Mouse (Mus musculus): ENCODE data around the gene Tex2. TPM values are rescaled to one million over a fixed set of nuclear protein-coding genes. Genes with fewer than 3 reads are reported as not detected.

Tex2 gene
- polyA plus RNA-seq, 1 experiment from 2014 or later, result 13.1 TPM

- Histone ChIP-seq H3K9me3 (replicated peaks; ENCODE audit: control insufficient read depth, low read length) (no peaks in the 10 kb centered on the region), H3K9ac (ENCODE audit: low read length) (no peak overlapping the region), H3K36me3 (ENCODE audit: control insufficient read depth, insufficient read depth, low read length) (no peaks in the 10 kb centered on the region), H3K27me3 (ENCODE audit: control insufficient read depth, insufficient read depth, low read length) (no peaks in the 10 kb centered on the region), H3K4me2 (ENCODE audit: low read depth, low read length) (peak overlapping the region; percentile 60), H3K4me1 (ENCODE audit: control insufficient read depth, insufficient read depth, low read length) (peaks cover 12% of the 10 kb centered on the region), H3K27ac (ENCODE audit: low read length) (no peak overlapping the region), H3K4me3 (replicated peaks; ENCODE audit: low read length) (peak overlapping the region; percentile 22; the same call in 1 of the 2 replicates)
- 62% methylated on average over 4 of the region's 4 CpGs for WGBS
- no peak for ATAC-seq (ENCODE audit: insufficient read depth, low FRiP score)
These were observed 127.6 kb downstream of the Tex2 start for GRCm38 (mm10) chr11:106485611-106486010.

DNA sequence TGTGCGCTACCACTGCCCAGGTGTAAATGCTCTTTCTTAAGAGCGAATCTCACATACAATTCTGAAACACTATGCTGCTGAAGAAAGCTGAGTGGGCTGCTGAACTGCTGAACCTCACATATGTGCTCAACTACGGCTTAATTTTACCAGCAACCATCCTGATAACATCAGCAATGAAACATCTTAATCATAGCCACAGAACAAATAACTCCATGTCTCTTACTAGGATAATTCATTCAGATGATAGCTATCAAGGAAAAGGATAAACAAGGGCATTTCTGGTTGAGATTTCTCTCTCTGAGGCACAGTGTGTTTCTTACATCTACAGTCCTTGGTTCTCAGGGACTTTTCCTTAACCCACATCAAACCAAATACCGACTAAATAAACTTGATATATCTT is 128.3 kb downstream of the Tex2 start:
- 83% methylated on average over 4 of the region's 4 CpGs for WGBS
- Histone ChIP-seq H3K9me3 (replicated peaks; ENCODE audit: control insufficient read depth, low read length) (no peaks in the 10 kb centered on the region), H3K4me2 (ENCODE audit: low read depth, low read length) (no peak overlapping the region), H3K9ac (ENCODE audit: low read length) (no peak overlapping the region), H3K4me3 (replicated peaks; ENCODE audit: low read length) (no peak overlapping the region), H3K36me3 (ENCODE audit: control insufficient read depth, insufficient read depth, low read length) (no peaks in the 10 kb centered on the region), H3K4me1 (ENCODE audit: control insufficient read depth, insufficient read depth, low read length) (peaks cover 12% of the 10 kb centered on the region), H3K27me3 (ENCODE audit: control insufficient read depth, insufficient read depth, low read length) (no peaks in the 10 kb centered on the region), H3K27ac (ENCODE audit: low read length) (no peak overlapping the region)
- ATAC-seq (ENCODE audit: insufficient read depth, low FRiP score), result no peak

GRCm38 (mm10) chr11:106482867-106483266 is 130.4 kb downstream of the Tex2 start:
- no peaks in the 10 kb centered on the region for H3K36me3 ChIP-seq (ENCODE audit: control insufficient read depth, insufficient read depth, low read length)
- H3K4me1 ChIP-seq (ENCODE audit: control insufficient read depth, insufficient read depth, low read length), result peaks cover 7% of the 10 kb centered on the region; the same call in 1 of the 2 replicates
- no peak overlapping the region for H3K4me2 ChIP-seq (ENCODE audit: low read depth, low read length)
- no peaks in the 10 kb centered on the region for H3K9me3 ChIP-seq (replicated peaks; ENCODE audit: control insufficient read depth, low read length)
- H3K27ac ChIP-seq (ENCODE audit: low read length), result no peak overlapping the region
- no peak for ATAC-seq (ENCODE audit: insufficient read depth, low FRiP score)
- WGBS, result 81% methylated on average over 8 of the region's 8 CpGs
- no peak overlapping the region for H3K4me3 ChIP-seq (replicated peaks; ENCODE audit: low read length)
- no peaks in the 10 kb centered on the region for H3K27me3 ChIP-seq (ENCODE audit: control insufficient read depth, insufficient read depth, low read length)
- H3K9ac ChIP-seq (ENCODE audit: low read length), result no peak overlapping the region

DNA sequence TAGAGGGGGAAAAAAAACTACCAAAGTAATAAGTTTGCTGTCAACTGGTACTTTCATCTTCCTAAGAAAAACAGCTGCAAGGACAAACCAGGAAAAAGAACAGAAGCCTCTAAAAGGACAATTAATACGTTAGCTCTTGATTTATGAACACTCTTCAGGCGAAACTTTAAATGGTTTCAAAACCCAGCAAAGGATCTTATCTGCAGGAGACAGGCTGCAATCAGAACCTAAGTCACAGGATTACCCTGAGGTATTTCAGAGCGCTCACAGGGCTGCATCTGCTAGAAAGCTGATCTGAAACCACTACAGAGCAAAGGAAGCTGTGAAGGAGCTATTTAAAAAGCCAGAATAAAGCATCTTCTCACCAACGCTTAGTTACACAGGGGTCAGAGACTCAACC is 131.6 kb downstream of the Tex2 start:
- H3K4me3 ChIP-seq (replicated peaks; ENCODE audit: low read length), result no peak overlapping the region
- peaks cover 7% of the 10 kb centered on the region; the same call in 1 of the 2 replicates for H3K4me1 ChIP-seq (ENCODE audit: control insufficient read depth, insufficient read depth, low read length)
- H3K4me2 ChIP-seq (ENCODE audit: low read depth, low read length), result no peak overlapping the region
- no peak overlapping the region for H3K27ac ChIP-seq (ENCODE audit: low read length)
- no peaks in the 10 kb centered on the region for H3K36me3 ChIP-seq (ENCODE audit: control insufficient read depth, insufficient read depth, low read length)
- 33% methylated on average over 4 of the region's 4 CpGs for WGBS
- no peaks in the 10 kb centered on the region for H3K27me3 ChIP-seq (ENCODE audit: control insufficient read depth, insufficient read depth, low read length)
- no peak overlapping the region for H3K9ac ChIP-seq (ENCODE audit: low read length)
- no peak for ATAC-seq (ENCODE audit: insufficient read depth, low FRiP score)
- H3K9me3 ChIP-seq (replicated peaks; ENCODE audit: control insufficient read depth, low read length), result no peaks in the 10 kb centered on the region

- ATAC-seq (ENCODE audit: insufficient read depth, low FRiP score), result no peak
- no peak overlapping the region for H3K4me3 ChIP-seq (replicated peaks; ENCODE audit: low read length)
- H3K36me3 ChIP-seq (ENCODE audit: control insufficient read depth, insufficient read depth, low read length), result no peaks in the 10 kb centered on the region
- H3K27ac ChIP-seq (ENCODE audit: low read length), result no peak overlapping the region
- no peaks in the 10 kb centered on the region for H3K27me3 ChIP-seq (ENCODE audit: control insufficient read depth, insufficient read depth, low read length)
- H3K4me2 ChIP-seq (ENCODE audit: low read depth, low read length), result no peak overlapping the region
- WGBS, result 60% methylated on average over 3 of the region's 3 CpGs
- no peak overlapping the region for H3K9ac ChIP-seq (ENCODE audit: low read length)
- H3K9me3 ChIP-seq (replicated peaks; ENCODE audit: control insufficient read depth, low read length), result no peaks in the 10 kb centered on the region
- no peaks in the 10 kb centered on the region; the same call in 1 of the 2 replicates for H3K4me1 ChIP-seq (ENCODE audit: control insufficient read depth, insufficient read depth, low read length)
These were observed 132.7 kb downstream of the Tex2 start for GRCm38 (mm10) chr11:106480530-106480885.

DNA sequence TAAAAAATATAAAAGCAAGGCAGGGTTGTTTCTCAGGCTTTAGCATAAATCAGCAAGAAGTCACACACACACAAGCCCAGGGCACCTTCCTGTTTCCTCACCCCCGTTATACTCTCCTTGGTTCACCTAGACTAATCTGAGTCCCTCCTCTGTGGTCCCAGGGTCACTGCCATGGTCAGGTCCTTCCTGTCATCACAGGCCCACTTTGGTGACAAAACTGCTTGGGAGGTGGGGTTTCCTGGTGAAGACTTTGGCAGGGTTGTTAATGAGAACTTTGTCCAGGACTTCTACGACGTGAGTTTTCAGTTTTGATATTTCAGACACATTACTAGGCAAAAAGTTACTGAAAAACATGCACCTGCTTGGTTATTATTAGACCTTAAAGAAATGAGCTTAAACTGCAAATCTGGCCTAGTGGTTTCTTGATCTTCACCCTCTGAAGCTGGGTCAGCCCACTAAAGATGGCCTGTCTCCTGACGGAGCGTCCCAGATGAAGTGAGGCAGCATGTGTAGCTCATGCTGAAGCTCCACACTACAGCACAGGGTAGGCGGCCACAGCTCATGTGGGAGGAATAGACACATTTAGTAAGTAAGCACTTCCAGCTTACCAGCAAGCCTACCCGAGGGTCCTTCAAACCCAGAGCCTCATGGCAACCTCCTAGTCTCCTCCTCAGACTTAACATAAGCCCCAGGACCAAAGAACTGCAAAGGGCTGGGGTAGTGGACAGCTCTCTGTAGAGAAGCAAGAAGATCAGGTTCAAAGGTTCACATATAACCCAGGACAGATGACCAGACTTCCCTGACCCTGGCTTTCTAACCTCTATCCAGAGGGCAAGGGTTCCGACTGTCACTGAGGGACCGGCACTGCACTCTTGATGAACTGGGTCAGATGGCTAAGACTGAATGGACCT is 133.3 kb downstream of the Tex2 start:
- no peaks in the 10 kb centered on the region for H3K27me3 ChIP-seq (ENCODE audit: control insufficient read depth, insufficient read depth, low read length)
- ATAC-seq (ENCODE audit: insufficient read depth, low FRiP score), result no peak
- WGBS, result 79% methylated on average over 9 of the region's 9 CpGs

GRCm38 (mm10) chr11:106478745-106479144 is 134.5 kb downstream of the Tex2 start:
- no peaks in the 10 kb centered on the region for H3K27me3 ChIP-seq (ENCODE audit: control insufficient read depth, insufficient read depth, low read length)
- no peak overlapping the region for H3K27ac ChIP-seq (ENCODE audit: low read length)
- no peaks in the 10 kb centered on the region for H3K9me3 ChIP-seq (replicated peaks; ENCODE audit: control insufficient read depth, low read length)
- ATAC-seq (ENCODE audit: insufficient read depth, low FRiP score), result no peak
- no peak overlapping the region for H3K9ac ChIP-seq (ENCODE audit: low read length)
- no peaks in the 10 kb centered on the region for H3K4me1 ChIP-seq (ENCODE audit: control insufficient read depth, insufficient read depth, low read length)
- H3K4me3 ChIP-seq (replicated peaks; ENCODE audit: low read length), result no peak overlapping the region
- H3K4me2 ChIP-seq (ENCODE audit: low read depth, low read length), result no peak overlapping the region
- H3K36me3 ChIP-seq (ENCODE audit: control insufficient read depth, insufficient read depth, low read length), result no peaks in the 10 kb centered on the region
- 49% methylated on average over 1 of the region's 1 CpGs for WGBS

More for the DNA sequence above, 133.3 kb downstream of the Tex2 start:
- no peaks in the 10 kb centered on the region for H3K4me1 ChIP-seq (ENCODE audit: control insufficient read depth, insufficient read depth, low read length)
- H3K27ac ChIP-seq (ENCODE audit: low read length), result no peak overlapping the region
- no peak overlapping the region for H3K4me2 ChIP-seq (ENCODE audit: low read depth, low read length)
- H3K4me3 ChIP-seq (replicated peaks; ENCODE audit: low read length), result no peak overlapping the region
- no peaks in the 10 kb centered on the region for H3K9me3 ChIP-seq (replicated peaks; ENCODE audit: control insufficient read depth, low read length)
- no peaks in the 10 kb centered on the region for H3K36me3 ChIP-seq (ENCODE audit: control insufficient read depth, insufficient read depth, low read length)
- H3K9ac ChIP-seq (ENCODE audit: low read length), result no peak overlapping the region

GRCm38 (mm10) chr11:106477505-106478160 is 135.6 kb downstream of the Tex2 start:
- Histone ChIP-seq H3K4me1 (ENCODE audit: control insufficient read depth, insufficient read depth, low read length) (peaks cover 4% of the 10 kb centered on the region; the same call in 1 of the 2 replicates), H3K27me3 (ENCODE audit: control insufficient read depth, insufficient read depth, low read length) (no peaks in the 10 kb centered on the region), H3K4me2 (ENCODE audit: low read depth, low read length) (no peak overlapping the region), H3K9ac (ENCODE audit: low read length) (no peak overlapping the region), H3K36me3 (ENCODE audit: control insufficient read depth, insufficient read depth, low read length) (no peaks in the 10 kb centered on the region), H3K9me3 (replicated peaks; ENCODE audit: control insufficient read depth, low read length) (no peaks in the 10 kb centered on the region), H3K4me3 (replicated peaks; ENCODE audit: low read length) (no peak overlapping the region), H3K27ac (ENCODE audit: low read length) (no peak overlapping the region)
- ATAC-seq (ENCODE audit: insufficient read depth, low FRiP score), result no peak
- WGBS, result 94% methylated on average over 4 of the region's 4 CpGs

DNA sequence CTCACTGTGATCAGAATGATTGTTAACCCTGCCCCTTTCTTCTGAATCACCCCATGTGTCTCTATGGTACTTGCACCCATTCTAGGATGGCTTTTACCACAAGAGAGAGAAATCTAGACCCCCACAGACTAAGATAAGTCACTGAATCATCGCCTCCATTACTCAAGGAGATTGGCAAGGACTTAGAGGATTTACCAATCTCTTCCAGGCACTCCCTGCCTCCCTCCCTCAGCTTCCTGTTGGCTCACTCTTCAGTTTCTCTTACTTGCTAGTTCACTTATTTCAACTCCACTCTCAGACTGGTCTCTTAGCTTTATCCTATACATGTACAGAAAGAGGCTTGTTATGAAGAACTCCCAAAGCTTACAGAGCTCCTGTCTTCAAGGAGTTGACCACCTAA is 137.9 kb downstream of the Tex2 start:
- no peak overlapping the region for H3K9ac ChIP-seq (ENCODE audit: low read length)
- H3K4me1 ChIP-seq (ENCODE audit: control insufficient read depth, insufficient read depth, low read length), result peaks cover 6% of the 10 kb centered on the region; the same call in 1 of the 2 replicates
- H3K4me2 ChIP-seq (ENCODE audit: low read depth, low read length), result no peak overlapping the region
- H3K36me3 ChIP-seq (ENCODE audit: control insufficient read depth, insufficient read depth, low read length), result no peaks in the 10 kb centered on the region
- no peak for ATAC-seq (ENCODE audit: insufficient read depth, low FRiP score)
- 78% methylated on average over 1 of the region's 1 CpGs for WGBS
- H3K27ac ChIP-seq (ENCODE audit: low read length), result no peak overlapping the region
- H3K4me3 ChIP-seq (replicated peaks; ENCODE audit: low read length), result no peak overlapping the region
- H3K27me3 ChIP-seq (ENCODE audit: control insufficient read depth, insufficient read depth, low read length), result no peaks in the 10 kb centered on the region
- H3K9me3 ChIP-seq (replicated peaks; ENCODE audit: control insufficient read depth, low read length), result no peaks in the 10 kb centered on the region
